Mouse (Mus musculus) megakaryocyte-erythroid progenitor cell, adult 5-6 weeks (primary cell): Measurements from ENCODE around the gene Gabpb2. TPM values are rescaled to one million over a fixed set of nuclear protein-coding genes. Genes with fewer than 3 reads are reported as not detected.

Source experiments
- ATAC-seq: replicated peaks from 2 replicates; pipeline ENCODE4 v1.8.0; 2016; ENCODE audit warnings: mild to moderate bottlenecking, inconsistent platforms; ENCODE audit not compliant: severe bottlenecking, poor library complexity, low FRiP score, low TSS enrichment
- total RNA-seq, 2 experiments: library from RNA; stranded (forward) in 1 of 2; stranded (reverse) in 1 of 2; fragments of 200-1000, 215-1000 nt in 1 of 2; fragments of >200 nt in 1 of 2; fragmentation: Nextera tagmentation in 1 of 2; gene quantifications; 2 replicates each; pipeline ENCODE4 v1.2.3; 2014 to 2017

The Gabpb2 gene
- total RNA-seq, 2 experiments from 2014 or later, result 59.0 to 59.2 TPM

DNA sequence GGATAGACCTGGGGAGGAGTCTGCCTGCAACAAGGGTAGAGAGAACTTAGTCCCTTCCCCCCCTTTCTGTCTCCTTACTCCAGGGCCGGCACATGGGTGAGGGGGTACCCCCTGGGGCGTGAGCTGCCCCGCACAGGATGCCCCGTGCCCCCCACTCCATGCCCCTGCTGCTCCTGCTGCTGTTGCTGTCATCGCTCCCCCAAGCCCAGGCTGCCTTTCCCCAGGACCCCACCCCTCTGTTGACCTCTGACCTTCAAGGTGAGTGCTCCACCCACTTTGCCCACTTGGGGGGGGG, 53.5 kb downstream of the Gabpb2 start:
- ATAC-seq, result no peak

DNA sequence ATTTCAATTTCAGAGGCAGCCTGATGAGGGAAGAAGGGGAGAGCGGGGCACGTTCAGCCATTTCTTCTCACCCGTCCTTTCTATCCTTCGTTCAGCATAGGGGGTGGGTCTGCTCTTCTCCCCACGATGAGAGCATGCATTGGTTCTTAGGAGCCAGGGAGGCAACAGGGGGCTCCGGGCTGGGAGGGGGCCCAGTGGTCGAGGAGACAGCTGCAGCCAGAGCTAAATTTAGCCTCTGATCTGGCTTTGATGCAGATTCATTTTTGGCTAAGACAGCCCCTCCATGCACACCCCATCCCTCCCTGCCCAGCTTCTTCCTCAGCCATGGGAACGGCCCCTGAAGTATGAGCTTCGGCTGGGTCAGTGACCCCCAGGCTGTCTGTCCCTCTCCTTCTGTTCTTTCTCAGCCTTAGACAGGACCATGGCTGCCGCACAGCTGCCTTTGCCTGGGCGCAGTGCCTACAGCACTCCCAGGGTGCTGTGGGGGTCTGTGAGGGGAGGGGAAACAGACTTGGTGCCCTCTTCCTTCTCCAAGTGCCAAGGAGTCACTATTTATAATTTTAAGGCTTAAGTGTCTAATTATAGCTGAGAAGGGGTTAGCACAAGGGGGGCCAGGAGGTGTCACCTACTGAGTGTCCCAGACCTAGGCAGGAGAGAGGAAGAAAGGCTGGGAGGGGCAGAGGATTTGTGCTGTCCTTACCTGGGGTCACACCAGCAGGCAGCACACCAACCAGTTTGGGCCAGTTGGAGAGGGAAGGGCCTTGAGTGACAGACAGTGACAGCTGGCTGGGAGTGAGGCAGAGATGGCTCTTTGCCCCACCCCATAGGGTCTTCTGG, 54.1 kb downstream of the Gabpb2 start:
- no peak for ATAC-seq

DNA sequence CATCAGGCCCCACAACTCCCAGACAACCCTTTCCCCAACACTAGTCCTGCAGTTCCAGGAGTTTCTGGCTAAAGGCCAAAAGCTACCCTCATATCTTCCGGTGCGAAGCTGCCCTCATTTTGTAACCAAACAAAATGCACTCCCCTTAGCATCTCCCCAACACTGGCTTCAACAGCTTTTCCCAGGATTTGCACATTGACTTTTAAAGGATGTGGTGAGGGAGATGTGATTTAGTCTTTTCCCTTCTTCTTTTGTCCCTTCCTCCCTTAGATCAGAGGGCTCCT, 55.4 kb downstream of the Gabpb2 start:
- ATAC-seq, result no peak

DNA sequence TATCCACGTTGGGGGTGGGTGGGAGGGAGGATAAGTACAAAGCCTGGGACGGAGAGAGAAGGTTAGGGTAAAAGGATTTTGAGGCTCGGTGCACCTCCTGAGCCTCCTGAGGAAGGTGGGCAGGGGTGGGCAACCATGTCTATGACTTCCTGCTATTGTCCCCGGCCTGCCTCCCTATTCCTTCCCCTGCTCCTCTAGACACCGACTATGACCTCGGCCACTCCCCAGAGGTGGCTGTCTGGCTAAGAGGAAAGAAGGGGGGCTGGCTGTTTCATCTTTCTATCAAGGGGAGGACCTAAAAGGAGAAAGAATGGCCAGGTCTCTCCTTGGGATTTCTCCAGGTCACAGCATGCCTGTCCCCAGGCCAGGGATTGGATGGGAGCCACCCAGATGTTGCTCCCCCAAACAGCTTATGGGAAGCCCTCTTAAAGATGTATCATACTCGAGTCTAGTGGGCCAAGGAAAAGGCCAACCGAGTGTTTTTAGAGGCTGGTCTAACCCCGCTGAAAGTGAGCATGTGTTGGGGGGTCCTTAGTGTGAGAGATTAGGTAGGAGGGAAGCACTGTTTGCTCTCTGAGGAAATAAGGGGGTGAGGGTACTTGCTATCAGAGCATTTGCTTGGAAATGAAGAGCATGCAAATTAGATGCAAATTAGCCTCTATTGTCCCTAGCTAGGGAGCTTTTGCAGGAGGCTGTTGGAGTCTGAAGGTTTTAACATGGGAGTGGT, 55.9 kb downstream of the Gabpb2 start:
- no peak for ATAC-seq

DNA sequence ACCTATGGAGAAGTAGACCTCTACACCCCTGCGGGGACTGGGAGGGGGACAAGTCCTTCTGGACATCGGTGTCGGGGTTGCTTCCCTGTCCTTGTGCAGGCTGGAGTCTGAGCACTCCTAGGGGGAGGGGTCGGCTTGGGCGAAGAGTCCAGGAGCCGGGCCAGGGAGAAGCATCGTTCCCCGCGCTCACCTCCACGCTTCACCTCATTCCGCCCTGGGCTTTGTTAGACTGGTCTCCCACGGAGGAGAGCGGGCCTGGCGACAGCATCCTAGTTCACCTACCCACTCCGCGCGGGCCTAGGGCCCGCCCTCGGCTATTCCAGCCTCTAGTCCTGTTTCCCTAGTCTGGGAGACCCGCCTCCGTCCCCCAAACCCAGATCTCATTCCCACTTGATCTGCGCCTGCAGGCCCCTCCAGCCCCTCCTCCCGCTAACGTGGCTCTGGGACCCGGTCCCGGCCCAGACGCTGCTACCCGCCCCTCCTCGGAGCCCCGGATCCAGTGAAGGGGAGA, 56.6 kb downstream of the Gabpb2 start:
- ATAC-seq, result no peak

DNA sequence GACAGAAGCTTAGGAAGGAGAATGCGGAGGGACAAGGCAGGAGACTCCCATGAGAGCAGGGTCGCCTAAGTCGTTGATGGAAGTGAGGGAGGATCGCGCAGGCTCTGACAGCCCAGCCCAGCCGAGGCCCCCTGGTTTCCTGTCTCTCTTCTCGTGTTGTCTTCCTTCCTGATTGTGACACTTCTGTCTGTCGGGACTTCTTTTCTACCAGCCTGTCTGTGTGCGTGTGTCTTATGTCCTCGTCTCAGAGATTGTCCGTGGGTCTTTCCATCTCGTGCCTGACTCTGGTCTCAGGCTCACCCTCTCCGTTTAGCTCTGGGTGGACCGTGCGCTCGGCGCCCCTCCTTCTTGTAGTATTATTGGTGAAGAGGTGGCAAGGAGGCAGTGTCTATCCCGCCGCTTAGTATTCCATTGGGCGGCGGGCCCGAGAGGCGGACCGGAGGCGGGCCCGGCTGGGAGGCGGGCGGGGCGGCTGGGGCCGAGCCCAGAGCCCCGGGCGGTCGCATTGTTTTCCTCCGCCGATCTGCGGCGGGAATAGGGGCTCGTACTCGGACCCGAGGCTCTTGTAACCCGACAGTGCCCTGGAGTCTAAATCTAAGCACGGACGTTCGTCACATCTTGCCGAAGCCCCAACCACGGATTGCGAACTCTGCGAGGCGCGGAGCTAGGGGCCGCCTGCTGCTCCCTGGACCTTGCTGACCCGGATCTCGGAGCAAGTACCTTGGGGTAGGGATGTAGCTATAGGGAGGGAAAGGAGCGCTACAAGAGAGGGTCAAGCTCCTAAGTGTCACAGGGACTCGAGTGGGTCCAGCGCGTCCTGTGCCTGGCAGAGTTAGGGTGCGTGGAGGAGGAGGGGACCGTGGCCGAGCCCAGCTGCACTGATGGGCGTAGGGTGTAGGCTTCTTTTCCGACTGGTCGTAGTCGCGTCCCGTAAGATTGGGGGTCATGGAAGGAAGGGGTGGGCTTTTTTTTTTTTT, 57.4 kb downstream of the Gabpb2 start, which contains the start of gene Sema6c:
TSS of gene Sema6c (plus strand) at position 471 of the 977 bp plus-strand sequence.
- peak; percentile 97 for ATAC-seq

DNA sequence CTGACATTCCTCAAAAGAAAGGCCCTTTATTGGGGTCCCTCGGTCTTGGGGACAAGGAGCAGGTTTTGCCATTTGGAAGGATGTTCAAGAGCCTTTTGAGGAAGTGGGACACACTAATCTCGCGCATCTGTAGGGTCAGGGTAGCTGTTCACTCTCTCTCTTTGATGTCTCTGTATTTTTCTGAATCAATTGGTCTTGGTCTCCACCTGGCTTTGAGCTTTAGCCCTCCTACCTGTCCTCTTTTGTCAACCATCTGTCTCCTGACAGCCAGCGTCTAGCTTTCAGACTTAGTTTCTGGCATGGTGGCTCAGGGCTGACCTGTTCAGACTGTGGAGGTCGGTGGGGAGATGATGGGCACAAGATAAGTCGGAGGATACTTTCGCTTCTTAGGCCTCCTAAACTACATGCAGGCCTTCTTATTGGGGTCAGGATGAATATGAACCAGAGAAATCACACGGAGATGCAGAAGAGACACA, 58.2 kb downstream of the Gabpb2 start:
- no peak for ATAC-seq

DNA sequence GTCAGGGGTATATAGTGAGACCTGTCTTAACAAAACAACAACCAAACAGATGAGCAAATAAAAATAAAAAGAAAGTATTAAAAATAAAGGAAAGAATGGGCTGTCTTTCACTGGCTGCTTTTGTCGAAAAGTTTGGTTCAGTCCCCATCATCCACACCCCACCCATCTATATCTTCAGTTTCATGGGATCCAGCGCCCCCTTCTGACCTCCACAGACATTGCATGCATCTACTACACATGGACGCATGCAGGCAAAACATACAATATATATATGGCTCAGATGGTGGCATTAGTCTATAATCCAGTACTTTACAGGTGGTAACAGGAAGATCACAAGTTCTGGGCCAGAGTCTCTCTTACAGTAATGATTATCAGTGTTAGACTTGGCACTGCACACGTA, 63.8 kb downstream of the Gabpb2 start:
- peak; percentile 89 for ATAC-seq

DNA sequence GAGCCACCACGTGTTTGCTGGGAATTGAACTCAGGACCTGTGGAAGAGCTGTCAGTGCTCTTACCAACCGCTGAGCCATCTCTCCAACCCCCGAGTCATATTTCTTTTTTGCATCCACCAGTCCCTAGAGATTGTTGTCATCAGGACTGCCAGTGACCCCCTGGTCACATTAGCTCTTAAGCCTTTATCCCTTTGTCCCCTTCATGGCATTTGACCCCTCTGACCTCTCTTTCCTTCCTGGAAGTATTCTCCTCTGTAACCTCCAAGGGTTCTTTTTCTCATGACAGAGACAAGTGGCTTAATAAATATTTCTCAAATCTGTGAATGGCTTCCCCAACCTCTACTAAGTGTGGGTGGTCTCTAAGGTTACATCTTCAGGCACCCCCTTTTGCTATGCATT, 69.8 kb downstream of the Gabpb2 start:
- ATAC-seq, result no peak

DNA sequence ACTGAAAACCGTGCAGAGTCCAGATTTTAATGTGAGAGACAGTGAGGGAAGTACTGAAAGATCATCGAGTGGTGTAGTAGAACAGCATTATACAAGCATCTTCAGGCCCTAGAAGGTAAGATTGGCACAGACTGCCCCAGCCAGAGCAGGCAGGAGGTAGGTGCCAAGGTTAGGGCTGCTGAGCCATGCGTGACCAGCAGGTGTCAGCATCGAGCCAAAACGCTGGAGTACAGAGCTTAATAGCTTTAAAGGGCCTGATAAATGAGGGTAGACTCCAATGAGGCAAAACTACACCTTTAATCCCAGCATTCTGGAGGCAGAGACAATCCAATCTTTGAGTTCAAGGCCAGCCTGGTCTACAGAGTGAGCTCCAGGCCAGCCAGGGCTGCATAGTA, 75.1 kb downstream of the Gabpb2 start:
- ATAC-seq, result peak; percentile 84

DNA sequence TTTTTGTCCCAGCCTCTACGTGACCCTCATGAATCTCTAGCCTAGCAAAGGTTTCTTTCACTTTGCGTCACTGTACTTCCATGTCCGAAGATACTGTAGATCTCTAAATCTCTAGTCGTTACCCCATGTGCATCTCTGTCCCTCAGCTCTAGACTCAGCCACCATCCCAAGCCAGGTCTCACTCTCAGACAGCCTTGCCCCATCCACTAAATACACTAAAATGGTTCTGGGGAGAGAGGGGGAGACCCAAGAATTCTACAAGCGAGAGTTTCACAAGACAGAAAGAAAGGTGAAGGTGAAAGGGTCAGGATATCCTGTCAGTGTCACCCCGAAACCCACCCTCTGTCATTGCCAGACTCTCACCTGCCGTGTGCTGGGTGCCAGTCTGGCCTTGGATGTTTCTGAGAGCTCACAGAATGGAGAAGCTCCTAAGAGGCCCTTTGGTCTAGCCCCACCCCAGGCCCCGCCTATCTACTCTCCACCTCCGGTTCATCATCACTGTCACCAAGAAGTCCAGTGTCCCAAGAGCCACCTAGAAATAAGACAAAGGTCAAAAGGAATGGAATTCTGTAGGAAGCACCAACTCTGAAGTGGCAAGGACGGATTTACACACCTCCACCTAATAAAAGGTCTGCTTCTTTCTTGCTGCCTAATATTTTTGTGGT, 75.6 kb downstream of the Gabpb2 start, which contains the start of gene Tnfaip8l2:
TSS of gene Tnfaip8l2 (minus strand) at position 409 of the 665 bp plus-strand sequence.
- peak; percentile 74 for ATAC-seq

DNA sequence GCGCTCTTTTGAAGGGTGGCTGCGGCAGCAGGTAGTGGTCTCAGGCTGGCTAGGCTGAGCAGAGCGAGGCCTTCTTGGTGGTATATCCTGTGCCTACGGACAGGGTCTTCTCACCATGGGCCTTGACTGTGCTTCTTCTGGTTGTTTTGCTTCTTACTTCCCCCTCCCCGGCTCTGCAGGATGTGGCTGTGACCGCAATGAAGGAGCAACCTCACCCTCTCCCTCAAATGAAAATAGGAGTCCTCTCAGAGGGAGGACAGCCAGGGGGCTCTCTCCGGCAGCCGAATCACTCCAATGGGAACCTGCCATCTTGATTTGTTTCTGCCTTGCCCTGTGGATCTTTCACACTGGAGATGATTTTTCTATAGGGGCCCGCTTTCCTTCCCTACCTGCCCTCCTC, 76.2 kb downstream of the Gabpb2 start:
- peak; percentile 28; the same call in 1 of the 2 replicates for ATAC-seq

DNA sequence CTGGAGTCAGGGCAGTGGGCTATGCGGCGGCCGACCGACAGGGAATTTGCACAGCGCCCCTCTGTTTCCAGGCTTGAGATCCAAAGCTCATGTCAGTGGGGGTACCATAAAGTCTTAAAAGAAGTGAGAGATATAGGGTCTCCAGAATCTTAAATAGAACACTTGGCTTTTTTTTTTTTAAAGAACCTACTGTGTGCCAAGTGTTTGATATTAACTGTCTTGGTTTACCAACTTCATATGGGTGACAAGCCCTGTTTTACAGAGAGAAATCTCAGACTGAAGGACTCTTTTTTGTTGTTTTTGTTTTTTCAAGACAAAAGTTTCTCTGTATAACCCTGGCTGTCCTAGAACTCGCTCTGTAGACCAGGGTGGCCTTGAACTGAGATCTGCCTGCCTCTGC, 76.9 kb downstream of the Gabpb2 start:
- no peak for ATAC-seq

DNA sequence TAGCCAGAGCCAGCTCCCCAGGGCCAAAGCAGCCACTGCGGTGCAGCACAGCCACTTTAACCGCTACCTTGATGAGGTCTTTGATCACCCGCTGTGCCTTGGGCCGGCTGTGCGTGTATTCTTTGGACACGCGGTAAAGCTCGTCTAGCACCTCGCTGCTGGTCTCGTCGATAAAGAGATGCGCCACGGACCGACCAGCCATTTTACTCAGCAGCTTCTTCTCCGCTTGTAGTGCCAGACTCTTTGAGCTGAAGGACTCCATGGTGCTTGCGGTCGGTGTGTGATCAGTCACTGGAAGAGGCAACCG, 77.5 kb downstream of the Gabpb2 start:
- no peak for ATAC-seq

DNA sequence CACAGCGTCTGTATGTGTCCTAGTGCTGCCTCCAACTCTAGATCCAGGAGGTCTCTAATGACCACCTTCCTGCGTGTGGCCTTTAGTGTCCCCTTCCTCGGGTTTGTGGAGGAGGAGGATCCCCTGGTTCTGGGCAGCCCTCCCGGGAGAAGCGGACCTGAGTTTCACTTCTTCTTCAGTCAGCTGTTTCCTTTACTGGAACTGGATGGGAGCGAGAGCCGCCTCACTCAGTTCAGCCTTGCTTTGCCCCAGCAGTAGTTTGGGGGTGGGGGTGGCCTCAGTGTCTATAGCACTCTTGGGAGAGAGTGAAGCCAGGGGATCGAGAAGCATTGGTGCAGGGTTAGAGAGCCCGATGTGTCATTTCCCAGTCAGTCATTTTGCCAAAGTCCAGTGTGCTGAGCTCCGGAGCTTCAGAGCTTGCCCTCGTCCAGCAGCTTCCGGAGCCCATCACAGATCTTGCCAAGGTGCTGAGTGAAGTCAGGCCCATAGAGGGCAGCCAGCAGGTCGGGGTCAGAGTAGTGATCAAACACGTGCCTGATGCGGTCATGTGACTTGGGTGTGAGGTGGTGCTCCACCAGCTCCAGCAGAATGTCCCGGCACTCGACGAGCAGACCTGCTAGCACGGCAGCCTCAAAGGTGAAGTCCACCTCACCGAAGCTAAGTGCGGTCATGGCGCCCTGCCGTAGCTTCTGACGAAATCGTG, 78.0 kb downstream of the Gabpb2 start:
- no peak for ATAC-seq

DNA sequence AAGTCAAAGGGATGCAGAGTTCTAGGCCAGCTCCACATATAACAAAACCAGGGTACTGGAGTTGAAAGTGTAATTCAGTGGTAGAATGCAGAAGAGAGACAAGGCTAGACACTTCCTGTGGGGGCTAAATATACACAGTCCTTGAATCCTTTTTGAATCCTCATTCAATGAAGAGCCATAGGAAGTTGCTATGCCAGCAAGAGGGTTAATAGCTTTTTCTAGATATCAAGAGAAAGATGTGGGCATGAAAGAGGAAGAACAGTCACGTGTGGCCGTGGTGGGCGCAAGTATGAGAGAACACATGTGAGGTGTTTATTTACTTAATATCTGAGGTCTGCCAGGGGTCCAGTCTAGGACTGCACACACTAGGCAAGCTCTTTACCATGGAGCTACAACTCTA, 81.4 kb downstream of the Gabpb2 start:
- no peak for ATAC-seq

DNA sequence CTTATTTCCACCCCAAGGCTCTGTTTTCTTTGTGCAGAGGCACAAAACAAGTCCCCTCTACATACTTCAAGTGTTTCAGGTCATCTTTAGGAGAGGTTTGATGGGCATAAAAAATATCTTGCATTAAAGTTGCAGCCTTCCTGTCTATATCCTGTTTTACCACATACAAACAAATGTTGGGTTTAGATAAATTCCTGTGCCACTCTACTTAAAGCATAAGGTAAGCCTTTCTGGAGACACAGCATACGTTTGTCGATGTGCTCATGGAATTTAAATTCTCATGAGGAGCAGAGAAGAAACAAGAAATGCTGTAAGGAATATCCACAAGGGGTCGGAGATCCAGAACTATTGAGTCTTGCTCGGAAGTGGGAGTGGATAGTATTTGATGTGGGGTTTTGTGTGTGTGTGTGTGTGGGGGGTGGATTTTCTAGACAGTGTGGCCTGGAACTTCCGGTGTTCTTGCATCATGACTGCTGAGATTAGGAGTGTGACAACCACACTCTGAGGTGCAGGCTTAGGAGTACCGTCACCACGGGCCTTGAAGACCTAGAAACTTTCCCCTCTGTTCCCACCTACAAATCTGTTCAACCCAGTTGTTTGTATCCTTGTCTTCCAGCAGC, 82.2 kb downstream of the Gabpb2 start:
- 0 out of 2 replicates have a peak, but pooled peaks have one; percentile 25 for ATAC-seq

DNA sequence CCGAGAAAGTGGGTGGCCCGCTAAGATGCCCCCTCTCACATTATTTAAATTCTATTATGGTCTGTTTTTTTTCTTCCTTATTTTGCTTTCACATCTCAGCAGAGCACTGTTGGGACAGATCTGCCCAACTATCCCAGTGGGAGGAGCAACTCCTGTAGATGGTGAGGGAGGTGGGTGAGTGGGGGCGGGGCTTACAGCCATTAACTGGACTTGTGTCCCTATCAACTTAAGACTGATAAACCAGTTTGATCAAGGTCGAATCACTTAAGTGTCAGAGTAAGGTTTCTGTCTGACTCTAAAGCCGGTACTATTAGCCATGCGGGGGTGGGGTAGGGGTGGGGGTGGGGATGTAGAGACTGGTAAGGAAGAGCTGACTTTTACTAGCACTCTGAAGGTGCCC, 82.7 kb downstream of the Gabpb2 start:
- ATAC-seq, result no peak; the same call in 1 of the 2 replicates
